Mouse (Mus musculus) small intestine, adult 2 months (tissue): ENCODE results near the gene Chrna1.

Source experiments
- CTCF ChIP-seq: fragments of 200-500 bp; IDR thresholded peaks from 2 replicates; pipeline ENCODE4 v1.5.1; 2012; ENCODE audit warnings: low read depth, mild to moderate bottlenecking, control low read depth, inconsistent platforms, low read length, moderate library complexity, mixed read lengths; ENCODE audit not compliant: insufficient replicate concordance, insufficient read length; ENCODE audit errors: extremely low read depth
- POLR2A ChIP-seq: fragments of 200-500 bp; IDR thresholded peaks from 2 replicates; pipeline ENCODE4 v1.6.1; 2012; ENCODE audit warnings: low read depth, mild to moderate bottlenecking, control low read depth, inconsistent platforms, low read length, moderate library complexity

- TF ChIP-seq CTCF: no peak
- no peak for TF ChIP-seq POLR2A
Measured at GRCm38 (mm10) chr2:73554389-73554788, 25.7 kb downstream of the Chrna1 start.
